Mouse (Mus musculus) liver, embryonic 16.5 days (tissue): ENCODE measurements around the gene Ankrd45. TPM values are rescaled to one million over a fixed set of nuclear protein-coding genes. Genes with fewer than 3 reads are reported as not detected.
"Not testable (repeated sequence)": the region's sequence is repeated elsewhere in the genome, so short reads cannot be mapped to it uniquely, and the experiment has no call there.

Source experiments
- ATAC-seq: fragments of 200-750 bp; cut with Nextera tagmentation; 2 replicates; pipeline ENCODE4 v1.8.0; 2017; ENCODE audit warnings: low read depth, mild to moderate bottlenecking, moderate number of reproducible peaks, moderate library complexity
- H3K27ac ChIP-seq: fragments of 300-500 bp; sonication (generic); 2 replicates; pipeline ENCODE4 v1.5.1; 2014; ENCODE audit warnings: mild to moderate bottlenecking, low read length
- H3K27me3 ChIP-seq: fragments of 300-500 bp; sonication (generic); 2 replicates; pipeline ENCODE4 v1.6.1; 2014; ENCODE audit warnings: low read depth, low read length, mixed read lengths; ENCODE audit not compliant: control insufficient read depth, insufficient read depth
- H3K36me3 ChIP-seq: fragments of 300-500 bp; sonication (generic); 2 replicates; pipeline ENCODE4 v1.6.1; 2014; ENCODE audit warnings: mild to moderate bottlenecking; ENCODE audit not compliant: control insufficient read depth, insufficient read depth
- H3K4me1 ChIP-seq: fragments of 300-500 bp; sonication (generic); 2 replicates; pipeline ENCODE4 v1.6.1; 2014; ENCODE audit warnings: low read depth, low read length, mixed read lengths; ENCODE audit not compliant: control insufficient read depth
- H3K4me2 ChIP-seq: fragments of 300-500 bp; sonication (generic); 2 replicates; pipeline ENCODE4 v1.6.1; 2014; ENCODE audit warnings: low read depth, low read length, mixed read lengths
- H3K4me3 ChIP-seq: fragments of 300-500 bp; sonication (generic); 2 replicates; pipeline ENCODE4 v1.5.1; 2014; ENCODE audit warnings: low read depth, mild to moderate bottlenecking, low read length
- H3K9ac ChIP-seq: fragments of 300-500 bp; sonication (generic); 2 replicates; pipeline ENCODE4 v1.6.1; 2014; ENCODE audit warnings: low read depth, low read length
- H3K9me3 ChIP-seq: fragments of 300-500 bp; sonication (generic); replicated peaks from 2 replicates; pipeline ENCODE4 v1.6.1; 2016; ENCODE audit warnings: low read length; ENCODE audit not compliant: control insufficient read depth
- WGBS: fragments of 180-500 bp; shearing (Covaris S2); extraction: QIAGEN DNeasy Blood & Tissue Kit; methylation state at CpG from one replicate; pipeline ENCODE4 v1.1.7; 2014; ENCODE audit not compliant: insufficient replicate concordance; 5-methylcytosine and 5-hydroxymethylcytosine counted together
- polyA plus RNA-seq: library from polyadenylated mRNA; unstranded; fragments of >200 nt; fragmentation: Nextera tagmentation; extraction: Ambion mirVana; gene quantifications from 2 replicates; pipeline ENCODE4 v1.2.1, GENCODE M21; 2015

Ankrd45 gene
- polyA plus RNA-seq, 1 experiment from 2014 or later = not detected

- Histone ChIP-seq H3K9ac (0 out of 2 replicates have a peak overlapping the region, but pooled peaks have one; percentile 31), H3K27ac (no peak overlapping the region), H3K4me3 (peak overlapping the region; percentile 60), H3K36me3 (no peaks in the 10 kb centered on the region), H3K4me2 (peak overlapping the region; percentile 69), H3K4me1 (no peaks in the 10 kb centered on the region), H3K9me3 (no peaks in the 10 kb centered on the region), H3K27me3 (peaks cover 44% of the 10 kb centered on the region)
- 3% methylated on average over 40 of the region's 40 CpGs for WGBS
- peak; percentile 74 for ATAC-seq
These were observed 28.2 kb downstream of the Ankrd45 start for GRCm38 (mm10) chr1:161170651-161171050.

DNA sequence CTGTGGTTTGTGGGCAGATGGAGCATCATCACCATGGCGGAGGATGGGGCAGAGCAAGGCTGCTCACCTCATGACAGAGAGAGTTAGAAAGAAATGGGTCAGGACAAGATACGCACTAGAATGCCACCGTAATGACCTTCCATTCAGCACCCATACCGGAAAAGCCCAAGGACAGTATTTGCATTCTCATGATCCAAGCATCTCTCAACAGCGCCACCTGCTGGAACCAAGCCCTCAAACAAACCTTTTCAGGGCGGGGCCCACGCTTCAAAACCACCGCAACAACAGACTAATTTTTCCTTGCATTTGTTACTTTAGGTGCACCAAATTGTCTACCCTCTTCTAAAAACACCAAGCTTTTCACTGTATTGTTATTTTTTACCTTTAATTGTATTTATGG is 38.2 kb downstream of the Ankrd45 start:
- Histone ChIP-seq H3K4me1 (no peaks in the 10 kb centered on the region), H3K36me3 (no peaks in the 10 kb centered on the region), H3K27me3 (no peaks in the 10 kb centered on the region), H3K9me3 (no peaks in the 10 kb centered on the region), H3K4me3 (no peak overlapping the region), H3K9ac (no peak overlapping the region), H3K4me2 (no peak overlapping the region), H3K27ac (no peak overlapping the region)
- WGBS = 34% methylated on average over 8 of the region's 8 CpGs
- no peak for ATAC-seq

- Histone ChIP-seq H3K4me1 (no peaks in the 10 kb centered on the region), H3K27ac (no peak overlapping the region), H3K4me3 (no peak overlapping the region), H3K27me3 (no peaks in the 10 kb centered on the region), H3K36me3 (no peaks in the 10 kb centered on the region), H3K9me3 (no peaks in the 10 kb centered on the region), H3K4me2 (no peak overlapping the region), H3K9ac (no peak overlapping the region)
- WGBS = 65% methylated on average over 9 of the region's 9 CpGs
- ATAC-seq = no peak
These were observed 39.9 kb downstream of the Ankrd45 start for GRCm38 (mm10) chr1:161182386-161182785.

DNA sequence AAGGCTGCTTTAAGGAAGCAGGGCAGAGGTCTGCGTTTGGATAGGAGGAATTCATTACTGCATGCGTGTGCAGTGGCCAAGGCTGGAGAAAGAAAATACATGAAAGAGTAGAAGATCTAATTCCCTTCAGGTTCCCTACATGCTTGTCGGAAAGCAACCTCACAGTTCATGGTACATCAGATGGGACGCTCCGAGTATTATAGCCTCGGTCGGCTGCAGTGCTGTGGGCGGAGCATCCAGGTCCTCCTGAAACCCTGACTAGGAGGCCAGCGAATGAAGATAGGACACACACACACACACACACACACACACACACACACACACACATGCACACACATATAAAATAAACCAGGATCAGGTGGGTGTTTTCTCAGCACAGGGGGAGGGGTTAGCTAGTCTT is 41.2 kb downstream of the Ankrd45 start:
- Histone ChIP-seq H3K4me3 (no peak overlapping the region), H3K9ac (no peak overlapping the region), H3K27me3 (no peaks in the 10 kb centered on the region), H3K4me2 (no peak overlapping the region), H3K9me3 (no peaks in the 10 kb centered on the region), H3K27ac (no peak overlapping the region), H3K36me3 (no peaks in the 10 kb centered on the region), H3K4me1 (no peaks in the 10 kb centered on the region)
- ATAC-seq = no peak
- WGBS = 68% methylated on average over 9 of the region's 9 CpGs

GRCm38 (mm10) chr1:161185431-161185830 is 42.9 kb downstream of the Ankrd45 start:
- ATAC-seq = no peak
- 68% methylated on average over 3 of the region's 3 CpGs for WGBS
- no peaks in the 10 kb centered on the region for H3K9me3 ChIP-seq

GRCm38 (mm10) chr1:161190253-161190910 is 47.9 kb downstream of the Ankrd45 start:
- Histone ChIP-seq H3K27me3 (no peaks in the 10 kb centered on the region), H3K4me1 (peaks cover 4% of the 10 kb centered on the region; the same call in 1 of the 2 replicates), H3K4me2 (no peak overlapping the region), H3K9me3 (no peaks in the 10 kb centered on the region), H3K9ac (no peak overlapping the region), H3K36me3 (no peaks in the 10 kb centered on the region), H3K4me3 (no peak overlapping the region), H3K27ac (no peak overlapping the region)
- no peak for ATAC-seq
- 57% methylated on average over 9 of the region's 9 CpGs for WGBS

More at GRCm38 (mm10) chr1:161185431-161185830, 42.9 kb downstream of the Ankrd45 start:
- Histone ChIP-seq H3K4me3 (no peak overlapping the region), H3K9ac (no peak overlapping the region), H3K27ac (no peak overlapping the region), H3K4me2 (no peak overlapping the region), H3K36me3 (no peaks in the 10 kb centered on the region), H3K27me3 (no peaks in the 10 kb centered on the region), H3K4me1 (no peaks in the 10 kb centered on the region)

- no peaks in the 10 kb centered on the region for H3K27me3 ChIP-seq
- peak overlapping the region; percentile 53 for H3K9ac ChIP-seq
- 1% methylated on average over 16 of the region's 16 CpGs for WGBS
- ATAC-seq = peak; percentile 94
- H3K4me3 ChIP-seq = peak overlapping the region; percentile 52
- H3K9me3 ChIP-seq = no peaks in the 10 kb centered on the region
- peak overlapping the region; percentile 64 for H3K4me2 ChIP-seq
- H3K4me1 ChIP-seq = peaks cover 9% of the 10 kb centered on the region; the same call in 1 of the 2 replicates
- H3K27ac ChIP-seq = no peak overlapping the region
- H3K36me3 ChIP-seq = no peaks in the 10 kb centered on the region
These were observed 53.3 kb downstream of the Ankrd45 start for GRCm38 (mm10) chr1:161195541-161196351.

DNA sequence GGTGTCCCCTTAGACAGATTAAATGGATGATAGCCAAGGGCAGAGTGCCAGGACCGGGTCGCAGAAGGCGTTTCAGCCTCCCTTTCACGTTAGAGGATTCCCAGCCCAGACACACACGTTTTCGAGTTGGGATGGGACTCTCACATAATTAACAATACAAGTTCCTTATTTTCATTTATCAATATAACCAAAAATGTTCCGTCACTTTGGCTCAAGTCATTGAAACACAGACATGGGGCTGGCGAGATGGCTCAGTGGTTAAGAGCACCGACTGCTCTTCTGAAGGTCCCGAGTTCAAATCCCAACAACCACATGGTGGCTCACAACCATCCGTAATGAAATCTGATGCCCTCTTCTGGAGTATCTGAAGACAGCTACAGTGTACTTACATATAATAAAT is 53.9 kb downstream of the Ankrd45 start:
- Histone ChIP-seq H3K9ac (peak overlapping the region; percentile 53; the same call in 1 of the 2 replicates), H3K4me2 (peak overlapping the region; percentile 64), H3K4me3 (peak overlapping the region; percentile 52)
- H3K4me1 ChIP-seq, H3K27me3 ChIP-seq, ATAC-seq, H3K9me3 ChIP-seq, H3K36me3 ChIP-seq, H3K27ac ChIP-seq: not testable (repeated sequence)
- WGBS = 51% methylated on average over 11 of the region's 11 CpGs

DNA sequence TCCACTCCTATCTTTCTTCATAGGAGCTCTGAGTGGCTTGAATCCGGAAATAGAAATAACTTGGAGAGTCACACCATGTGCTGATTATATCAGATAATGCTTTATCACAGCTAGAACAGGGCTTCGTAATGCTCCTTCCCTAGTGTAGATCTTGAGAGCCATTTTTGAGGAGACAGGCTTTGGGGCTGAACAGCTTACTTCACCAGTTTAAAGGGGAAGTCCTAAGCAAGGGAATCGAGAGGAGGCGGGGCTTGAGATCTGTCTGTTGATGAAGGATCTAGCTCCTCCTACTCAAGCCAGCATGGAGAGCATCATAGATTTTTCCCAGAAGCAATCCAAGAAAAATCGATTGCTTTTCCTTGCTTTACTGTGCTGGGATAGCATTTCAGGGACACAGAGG is 57.4 kb downstream of the Ankrd45 start:
- Histone ChIP-seq H3K9me3 (no peaks in the 10 kb centered on the region), H3K4me1 (peaks cover 9% of the 10 kb centered on the region; the same call in 1 of the 2 replicates), H3K27ac (no peak overlapping the region), H3K4me2 (no peak overlapping the region), H3K4me3 (no peak overlapping the region), H3K9ac (no peak overlapping the region), H3K36me3 (no peaks in the 10 kb centered on the region), H3K27me3 (no peaks in the 10 kb centered on the region)
- 44% methylated on average over 5 of the region's 5 CpGs for WGBS
- ATAC-seq = no peak
